Mouse (Mus musculus) heart, postnatal 25 days (tissue): ENCODE measurements around the gene Itga7. TPM values are rescaled to one million over a fixed set of nuclear protein-coding genes. Genes with fewer than 3 reads are reported as not detected.

ENCODE experiments used
- DNase-seq: peaks from one replicate; pipeline ENCODE4 v3.0.0; 2022; ENCODE audit warnings: low spot score
- intact Hi-C: fragments of 180-260 bp; cut with DNase I; formaldehyde crosslinking; loops from one replicate; pipeline ENCODE4 v1.15.1; 2025
- total RNA-seq, 2 experiments: library from RNA; stranded (reverse); gene quantifications; 2 replicates each; pipeline ENCODE4 v1.2.3; 2021

The Itga7 gene
- 100 to 1,000 TPM; 165 to 176 TPM for total RNA-seq

- DNase-seq = no peak
- intact Hi-C loops = loop anchor here (5.0 kb wide), 1 partner anchor 1906 kb away; no protein-coding TSS in a partner anchor
These were observed at the start of gene Itga7 for GRCm38 (mm10) chr10:128933574-128933973. Itga7 (plus strand) TSS chr10:128933818.

- intact Hi-C loops = no loop called here
- no peak for DNase-seq
These were observed 44.4 kb upstream of the Itga7 start for GRCm38 (mm10) chr10:128888941-128889827.

GRCm38 (mm10) chr10:128889846-128890245, 43.8 kb upstream of the Itga7 start:
- intact Hi-C loops = no loop called here
- no peak for DNase-seq

GRCm38 (mm10) chr10:128890383-128891295, 43.0 kb upstream of the Itga7 start:
- intact Hi-C loops = no loop called here
- DNase-seq = no peak

- intact Hi-C loops = no loop called here
- peak; percentile 43 for DNase-seq
These were observed 42.1 kb upstream of the Itga7 start, which contains the start of gene Gdf11 for GRCm38 (mm10) chr10:128891296-128892094. Gdf11 (minus strand) TSS chr10:128891718.

GRCm38 (mm10) chr10:128892246-128892645, 41.4 kb upstream of the Itga7 start:
- intact Hi-C loops = no loop called here
- no peak for DNase-seq

GRCm38 (mm10) chr10:128895437-128895836, 38.2 kb upstream of the Itga7 start:
- no peak for DNase-seq
- intact Hi-C loops = loop anchor here (1.0 kb wide), 2 partner anchors 50 to 164 kb away; no protein-coding TSS in a partner anchor

- no peak for DNase-seq
- intact Hi-C loops = loop anchor here (1.0 kb wide), 2 partner anchors 51 to 165 kb away; no protein-coding TSS in a partner anchor
These were observed 37.5 kb upstream of the Itga7 start for GRCm38 (mm10) chr10:128895952-128896693.

GRCm38 (mm10) chr10:128896807-128897206, 36.8 kb upstream of the Itga7 start:
- intact Hi-C loops = no loop called here
- no peak for DNase-seq

- DNase-seq = no peak
- intact Hi-C loops = no loop called here
These were observed 36.1 kb upstream of the Itga7 start for GRCm38 (mm10) chr10:128897501-128897900.

GRCm38 (mm10) chr10:128899759-128900490, 33.7 kb upstream of the Itga7 start:
- intact Hi-C loops = no loop called here

GRCm38 (mm10) chr10:128900698-128901097, 32.9 kb upstream of the Itga7 start, which contains the start of gene Cd63:
Cd63 (plus strand) TSS chr10:128900989.
- intact Hi-C loops = no loop called here
- DNase-seq = no peak

More at GRCm38 (mm10) chr10:128899759-128900490, 33.7 kb upstream of the Itga7 start:
- DNase-seq = no peak

- intact Hi-C loops = no loop called here
- DNase-seq = no peak
These were observed 32.2 kb upstream of the Itga7 start for GRCm38 (mm10) chr10:128901409-128901808.

- intact Hi-C loops = no loop called here
- DNase-seq = no peak
These were observed 31.1 kb upstream of the Itga7 start for GRCm38 (mm10) chr10:128902409-128902988.

GRCm38 (mm10) chr10:128904812-128905211, 28.8 kb upstream of the Itga7 start:
- intact Hi-C loops = no loop called here

GRCm38 (mm10) chr10:128908778-128909448, 24.7 kb upstream of the Itga7 start:
- DNase-seq = no peak
- intact Hi-C loops = no loop called here

More at GRCm38 (mm10) chr10:128904812-128905211, 28.8 kb upstream of the Itga7 start:
- no peak for DNase-seq

GRCm38 (mm10) chr10:128909567-128910028, 24.0 kb upstream of the Itga7 start:
- peak; percentile 85 for DNase-seq
- intact Hi-C loops = loop anchor here (5.0 kb wide), 2 partner anchors 38 to 68 kb away; no protein-coding TSS in a partner anchor
